Mouse (Mus musculus) CH12.LX (cell line): ENCODE measurements around the gene Depdc1b. TPM values are rescaled to one million over a fixed set of nuclear protein-coding genes. Genes with fewer than 3 reads are reported as not detected.

Experiments
- DNase-seq: peaks from one replicate; pipeline ENCODE4 v3.0.0-alpha.2; 2013; ENCODE audit errors: extremely low read depth
- H3K27ac ChIP-seq: 2 replicates; pipeline ENCODE4 v1.5.1; 2012; ENCODE audit warnings: low read depth, mild to moderate bottlenecking, control low read depth, moderate library complexity; ENCODE audit not compliant: insufficient read depth
- H3K27me3 ChIP-seq: replicated peaks from 2 replicates; pipeline ENCODE3; 2012; ENCODE audit warnings: inconsistent platforms
- H3K36me3 ChIP-seq, 2 experiments: replicated peaks in 1 of 2; 2 replicates each; pipeline versions ENCODE3 to v1.6.1; 2012; ENCODE audit warnings: inconsistent platforms in 1 of 2, low read length in 1 of 2, mild to moderate bottlenecking in 1 of 2, mixed read lengths in 1 of 2, moderate library complexity in 1 of 2; ENCODE audit not compliant: control insufficient read depth in 1 of 2, insufficient read depth in 1 of 2
- H3K4me1 ChIP-seq, 2 experiments: 2 replicates each; pipeline ENCODE4 v1.6.1; 2012; ENCODE audit warnings: inconsistent platforms in 1 of 2, moderate library complexity in 1 of 2; ENCODE audit not compliant: insufficient read depth in 2 of 2, control insufficient read depth in 1 of 2
- H3K4me2 ChIP-seq: 2 replicates; pipeline ENCODE4 v1.6.1; 2012; ENCODE audit warnings: low read depth, mild to moderate bottlenecking, control low read depth; ENCODE audit not compliant: poor library complexity, insufficient read depth, severe bottlenecking
- H3K4me3 ChIP-seq, 3 experiments: fragments of 150-350 bp in 1 of 3; sonication (generic) in 1 of 3; replicated peaks in 1 of 3; 2 replicates each; pipeline versions ENCODE3 to v1.5.1; 2011 to 2012; ENCODE audit warnings: low read depth in 2 of 3, low read length in 2 of 3, mild to moderate bottlenecking in 2 of 3, moderate library complexity in 2 of 3, control low read depth in 1 of 3, improper control_type of control experiment in 1 of 3, inconsistent platforms in 1 of 3, mixed read lengths in 1 of 3; ENCODE audit not compliant: poor library complexity in 1 of 3
- H3K79me2 ChIP-seq: replicated peaks from 2 replicates; pipeline ENCODE4 v1.6.1; 2012; ENCODE audit warnings: mild to moderate bottlenecking, moderate library complexity; ENCODE audit not compliant: control insufficient read depth, poor library complexity, insufficient read depth, severe bottlenecking; ENCODE audit errors: extremely low read depth
- H3K9ac ChIP-seq: 2 replicates; pipeline ENCODE4 v1.6.1; 2012; ENCODE audit warnings: low read depth, mild to moderate bottlenecking, control low read depth, moderate library complexity; ENCODE audit not compliant: insufficient read depth
- H3K9me3 ChIP-seq: replicated peaks from 2 replicates; pipeline ENCODE3; 2012; ENCODE audit warnings: low read length, inconsistent platforms, mixed read lengths
- BHLHE40 ChIP-seq: IDR thresholded peaks from 2 replicates; pipeline ENCODE4 v1.6.1; 2011; ENCODE audit warnings: mild to moderate bottlenecking, low read depth, low read length, improper control_type of control experiment
- CHD1 ChIP-seq: IDR thresholded peaks from 2 replicates; pipeline ENCODE4 v1.6.1; 2012; ENCODE audit warnings: low read depth, low read length, improper control_type of control experiment, inconsistent platforms
- CHD2 ChIP-seq: IDR thresholded peaks from 2 replicates; pipeline ENCODE4 v1.6.1; 2011; ENCODE audit warnings: low read length, improper control_type of control experiment
- CTCF ChIP-seq, 2 experiments: IDR thresholded peaks in 1 of 2; conservative IDR thresholded peaks in 1 of 2; 2 replicates each; pipeline ENCODE4 v1.5.1; 2011 to 2012; ENCODE audit warnings: low read depth in 2 of 2, low read length in 2 of 2, improper control_type of control experiment in 1 of 2, inconsistent platforms in 1 of 2, mild to moderate bottlenecking in 1 of 2, moderate library complexity in 1 of 2
- E2F4 ChIP-seq: IDR thresholded peaks from 2 replicates; pipeline ENCODE4 v1.6.1; 2011; ENCODE audit warnings: low read depth, low read length, improper control_type of control experiment; ENCODE audit not compliant: insufficient replicate concordance
- IRF4 ChIP-seq: IDR thresholded peaks from 2 replicates; pipeline ENCODE4 v1.6.1; 2014; ENCODE audit warnings: low read depth, mild to moderate bottlenecking, inconsistent platforms, low read length, improper control_type of control experiment
- JUN ChIP-seq: IDR thresholded peaks from 2 replicates; pipeline ENCODE4 v1.6.1; 2011; ENCODE audit warnings: low read depth, mild to moderate bottlenecking, low read length, improper control_type of control experiment, moderate library complexity; ENCODE audit not compliant: insufficient read depth
- JUND ChIP-seq: conservative IDR thresholded peaks from 2 replicates; pipeline ENCODE4 v1.6.1; 2011; ENCODE audit warnings: low read depth, low read length, improper control_type of control experiment
- KAT2A ChIP-seq: IDR thresholded peaks from 2 replicates; pipeline ENCODE4 v1.6.1; 2012; ENCODE audit warnings: low read length, improper control_type of control experiment, inconsistent platforms; ENCODE audit not compliant: insufficient replicate concordance
- MAFK ChIP-seq: IDR thresholded peaks from 2 replicates; pipeline ENCODE4 v1.6.1; 2011; ENCODE audit warnings: low read length, improper control_type of control experiment; ENCODE audit not compliant: insufficient replicate concordance
- MAX ChIP-seq: IDR thresholded peaks from 2 replicates; pipeline ENCODE4 v1.6.1; 2011; ENCODE audit warnings: low read length, improper control_type of control experiment
- NRF1 ChIP-seq: IDR thresholded peaks from 2 replicates; pipeline ENCODE4 v1.6.1; 2014; ENCODE audit warnings: low read depth, mild to moderate bottlenecking, inconsistent platforms, low read length, improper control_type of control experiment, moderate library complexity
- PAX5 ChIP-seq: IDR thresholded peaks from 2 replicates; pipeline ENCODE4 v1.6.1; 2012; ENCODE audit warnings: low read length, inconsistent platforms, mixed read lengths
- RAD21 ChIP-seq: IDR thresholded peaks from 2 replicates; pipeline ENCODE4 v1.6.1; 2011; ENCODE audit warnings: low read depth, mild to moderate bottlenecking, low read length, improper control_type of control experiment, moderate library complexity
- RCOR1 ChIP-seq: conservative IDR thresholded peaks from 2 replicates; pipeline ENCODE4 v1.6.1; 2012; ENCODE audit warnings: low read depth, mild to moderate bottlenecking, inconsistent platforms, low read length, improper control_type of control experiment
- SMC3 ChIP-seq: IDR thresholded peaks from 2 replicates; pipeline ENCODE4 v1.6.1; 2011; ENCODE audit warnings: low read depth, low read length, improper control_type of control experiment
- TBP ChIP-seq: conservative IDR thresholded peaks from 2 replicates; pipeline ENCODE4 v1.6.1; 2011; ENCODE audit warnings: low read depth, low read length, improper control_type of control experiment
- TCF12 ChIP-seq: IDR thresholded peaks from 2 replicates; pipeline ENCODE4 v1.6.1; 2014; ENCODE audit warnings: low read depth, mild to moderate bottlenecking, inconsistent platforms, low read length, improper control_type of control experiment
- UBTF ChIP-seq: IDR thresholded peaks from 2 replicates; pipeline ENCODE4 v1.6.1; 2012; ENCODE audit warnings: low read depth, mild to moderate bottlenecking, inconsistent platforms, low read length, improper control_type of control experiment, moderate library complexity
- ZC3H11A ChIP-seq: IDR thresholded peaks from 2 replicates; pipeline ENCODE4 v1.6.1; 2012; ENCODE audit warnings: low read depth, mild to moderate bottlenecking, inconsistent platforms, low read length, improper control_type of control experiment
- ZMIZ1 ChIP-seq: IDR thresholded peaks from 2 replicates; pipeline ENCODE4 v1.6.1; 2012; ENCODE audit warnings: low read depth, mild to moderate bottlenecking, inconsistent platforms, low read length, improper control_type of control experiment
- ZNF384 ChIP-seq: IDR thresholded peaks from 2 replicates; pipeline ENCODE4 v1.6.1; 2012; ENCODE audit warnings: low read depth, low read length, improper control_type of control experiment, inconsistent platforms
- dilution Hi-C: fragments of 300-500 bp; cut with MboI; formaldehyde crosslinking; loops from 2 replicates; pipeline ENCODE4 v1.14.3; 2020; ENCODE audit warnings: low sequenced_read_pairs; ENCODE audit not compliant: extremely low pct_unique_long_range_greater_than_20kb, extremely low pct_ligation_motif_present
- in situ Hi-C: fragments of 300-500 bp; cut with MboI; formaldehyde crosslinking; loops from 3 replicates; pipeline ENCODE4 v1.14.3; 2019; ENCODE audit warnings: low sequenced_read_pairs, low pct_ligation_motif_present, low pct_unique_long_range_greater_than_20kb, mixed read lengths
- polyA plus RNA-seq: library from polyadenylated mRNA; unstranded; fragments of >175 nt; gene quantifications from 2 replicates; pipeline ENCODE4 v1.2.1, GENCODE M21; 2012; ENCODE audit warnings: low read depth; ENCODE audit not compliant: insufficient read length
- total RNA-seq, 2 experiments: library from RNA; depleted of rRNA; stranded (reverse); fragments of 300-350 nt in 1 of 2; fragments of >200 nt in 1 of 2; gene quantifications; 2 replicates each; pipeline ENCODE4 v1.2.3; 2012 to 2014

The Depdc1b gene
- total and polyA plus RNA-seq, 3 experiments: 11.1 to 17.8 (median 15.7) TPM

DNA sequence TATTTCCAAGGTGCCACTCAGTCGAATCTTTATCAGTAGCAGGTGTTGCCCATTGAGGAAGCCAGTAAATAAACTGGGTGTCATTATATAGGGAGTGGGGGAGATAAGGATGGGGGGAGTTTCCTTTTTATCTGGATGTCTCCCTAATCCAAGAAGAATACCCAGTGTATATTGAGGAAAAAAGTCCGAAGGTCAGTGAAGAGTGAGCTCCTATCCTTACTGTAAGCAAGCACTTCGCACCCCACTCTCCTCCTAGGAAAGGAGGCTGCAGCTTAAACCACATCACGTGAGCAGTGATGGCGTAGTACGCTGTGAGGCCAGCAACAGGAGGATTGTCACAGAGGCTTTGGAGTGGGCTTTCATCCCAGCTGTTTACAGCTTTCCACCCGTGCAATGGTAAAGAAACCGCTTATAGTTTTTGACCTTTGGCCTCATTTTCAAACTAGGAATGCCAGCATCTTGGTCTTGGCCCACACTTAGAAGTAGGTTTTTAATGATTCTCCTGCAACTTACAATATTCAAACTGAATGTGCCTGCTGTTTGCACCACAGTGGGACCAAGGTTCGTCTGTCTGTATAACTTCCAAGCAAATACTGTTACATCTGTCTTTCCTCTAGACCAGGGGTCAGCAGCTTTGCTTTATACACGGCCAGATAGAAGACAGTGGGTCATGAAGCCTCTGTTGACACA, 23.9 kb downstream of the Depdc1b start:
- peaks cover 0 to 21% of the 10 kb centered on the region in 2 experiments for H3K36me3 ChIP-seq
- peaks cover 7 to 50% of the 10 kb centered on the region in 2 experiments for H3K4me1 ChIP-seq
- no peak overlapping the region for H3K9ac ChIP-seq
- no peaks in the 10 kb centered on the region for H3K27me3 ChIP-seq
- no peaks in the 10 kb centered on the region for H3K9me3 ChIP-seq
- DNase-seq: no peak
- no peak overlapping the region for H3K4me2 ChIP-seq
- H3K79me2 ChIP-seq: no peaks in the 10 kb centered on the region; the same call in 1 of the 2 replicates
- no peak overlapping the region for H3K27ac ChIP-seq
- dilution Hi-C loops: no loop called here
- in situ Hi-C loops: loop anchor here (5.0 kb wide), 1 partner anchor 877 kb away; no protein-coding TSS in a partner anchor
- no peak overlapping the region for H3K4me3 ChIP-seq
- TF ChIP-seq MAX (no peak), RCOR1 (no peak), TBP (no peak), TCF12 (no peak), MAFK (no peak), PAX5 (no peak), ZNF384 (no peak), CTCF (conservative IDR thresholded peaks at IDR 0.05 in 1 of 2, IDR thresholded peaks at IDR 0.05 in 1 of 2; ENCODE audit: low read depth in 2 of 2, low read length in 2 of 2) (no peak), JUN (no peak), BHLHE40 (no peak), CHD2 (no peak)

DNA sequence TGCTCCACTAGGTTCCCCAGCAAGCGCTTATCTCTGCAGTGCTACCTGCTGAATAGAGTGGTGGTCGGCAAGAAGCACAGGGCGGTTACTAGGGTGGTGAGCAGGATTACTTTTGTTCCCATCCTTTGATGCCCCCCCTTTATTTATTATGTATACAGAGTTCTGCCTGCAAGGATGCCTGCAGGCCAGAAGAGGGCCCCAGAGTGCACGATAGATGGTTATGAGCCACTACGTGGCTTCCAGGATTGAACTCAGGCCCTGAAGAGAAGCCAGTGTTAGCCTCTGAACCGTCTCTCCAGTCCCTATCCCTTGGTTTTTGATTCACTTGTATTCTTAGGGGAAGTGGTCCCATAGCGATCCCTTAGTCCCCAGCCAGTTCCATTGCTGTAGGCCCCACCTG, 25.5 kb downstream of the Depdc1b start:
- no peaks in the 10 kb centered on the region for H3K27me3 ChIP-seq
- H3K4me3 ChIP-seq: no peak overlapping the region
- peaks cover 0 to 21% of the 10 kb centered on the region in 2 experiments for H3K36me3 ChIP-seq
- H3K4me2 ChIP-seq: no peak overlapping the region
- H3K9ac ChIP-seq: no peak overlapping the region
- H3K9me3 ChIP-seq: no peaks in the 10 kb centered on the region
- peaks cover 4 to 38% of the 10 kb centered on the region in 2 experiments for H3K4me1 ChIP-seq
- in situ Hi-C loops: loop anchor here (5.0 kb wide), 1 partner anchor 876 kb away; no protein-coding TSS in a partner anchor
- TF ChIP-seq RAD21: peak; percentile 14
- no peak for TF ChIP-seq CHD1
- no peak for TF ChIP-seq UBTF
- no peak for TF ChIP-seq NRF1
- no peak for TF ChIP-seq ZC3H11A
- no peak for TF ChIP-seq ZMIZ1
- peak in 1 of 2 experiments; percentile 59; a peak in 2 of 4 replicates for TF ChIP-seq CTCF (conservative IDR thresholded peaks at IDR 0.05 in 1 of 2, IDR thresholded peaks at IDR 0.05 in 1 of 2; ENCODE audit: low read depth in 2 of 2, low read length in 2 of 2)
- no peak for TF ChIP-seq KAT2A
- TF ChIP-seq E2F4: no peak
- peak; percentile 41 for TF ChIP-seq SMC3
- TF ChIP-seq JUND: no peak
- no peak for TF ChIP-seq IRF4
- TF ChIP-seq RCOR1: no peak
- dilution Hi-C loops: no loop called here
- 0 out of 2 replicates have a peak, but pooled peaks cover 2% of the 10 kb centered on the region for H3K79me2 ChIP-seq
- H3K27ac ChIP-seq: no peak overlapping the region
- peak; percentile 44 for DNase-seq
